Mouse (Mus musculus) C2C12 (cell line): ENCODE data around the gene G6pc3. TPM values are rescaled to one million over a fixed set of nuclear protein-coding genes. Genes with fewer than 3 reads are reported as not detected.

Source experiments
- H3K27me3 ChIP-seq: one replicate; pipeline ENCODE4 v1.6.1; 2011; ENCODE audit not compliant: control insufficient read depth, insufficient read depth, insufficient read length
- H3K36me3 ChIP-seq: one replicate; pipeline ENCODE4 v1.6.1; 2011; ENCODE audit not compliant: control insufficient read depth, insufficient read depth
- H3K4me3 ChIP-seq: one replicate; pipeline ENCODE4 v1.5.1; 2011; ENCODE audit warnings: mild to moderate bottlenecking, control low read depth; ENCODE audit not compliant: poor library complexity, insufficient read depth, severe bottlenecking
- H3K79me2 ChIP-seq: one replicate; pipeline ENCODE4 v1.6.1; 2011; ENCODE audit not compliant: control insufficient read depth, insufficient read depth
- H3K79me3 ChIP-seq: one replicate; pipeline ENCODE4 v1.6.1; 2011; ENCODE audit warnings: low read depth, control low read depth
- H3ac ChIP-seq: one replicate; pipeline ENCODE3; 2011; ENCODE audit warnings: low read depth; ENCODE audit not compliant: control insufficient read depth, insufficient read length
- CEBPB ChIP-seq: IDR thresholded peaks from one replicate; pipeline ENCODE4 v1.6.1; 2011; ENCODE audit warnings: low read depth, mild to moderate bottlenecking, control low read depth, moderate library complexity
- CTCF ChIP-seq: IDR thresholded peaks from one replicate; pipeline ENCODE4 v1.5.1; 2011; ENCODE audit not compliant: control insufficient read depth, insufficient read depth, insufficient read length
- FOSL1 ChIP-seq: IDR thresholded peaks from one replicate; pipeline ENCODE4 v1.8.0; 2011; ENCODE audit warnings: mild to moderate bottlenecking, low read length; ENCODE audit not compliant: poor library complexity, insufficient read depth, severe bottlenecking
- MAX ChIP-seq: IDR thresholded peaks from one replicate; pipeline ENCODE4 v1.6.1; 2011; ENCODE audit warnings: mild to moderate bottlenecking, control low read depth
- MYOD1 ChIP-seq: IDR thresholded peaks from one replicate; pipeline ENCODE4 v1.6.1; 2011; ENCODE audit warnings: low read depth; ENCODE audit not compliant: control insufficient read depth, insufficient read length
- MYOG ChIP-seq: IDR thresholded peaks from one replicate; pipeline ENCODE4 v1.6.1; 2011; ENCODE audit not compliant: control insufficient read depth, insufficient read length; ENCODE audit errors: extremely low read depth
- USF1 ChIP-seq: IDR thresholded peaks from one replicate; pipeline ENCODE4 v1.6.1; 2011; ENCODE audit warnings: low read depth, mild to moderate bottlenecking, control low read depth, moderate library complexity
- polyA plus RNA-seq: library from polyadenylated mRNA; unstranded; fragments of >200 nt; fragmentation: generic; extraction: Trizol; gene quantifications from one replicate; pipeline ENCODE4 v1.2.1, GENCODE M21; 2012; ENCODE audit warnings: missing spikeins

Gene G6pc3
- polyA plus RNA-seq, 1 experiment: 40.4 TPM

- no peak overlapping the region for H3K4me3 ChIP-seq
- TF ChIP-seq CTCF (no peak), MYOG (no peak), MYOD1 (no peak), FOSL1 (no peak)
These were observed 22.5 kb downstream of the G6pc3 start for GRCm38 (mm10) chr11:102211936-102212341.

GRCm38 (mm10) chr11:102214430-102215156, 25.2 kb downstream of the G6pc3 start:
- Histone ChIP-seq H3K4me3 (no peak overlapping the region), H3K36me3 (no peaks in the 10 kb centered on the region), H3K27me3 (no peaks in the 10 kb centered on the region), H3K79me3 (peaks cover 41% of the 10 kb centered on the region), H3K79me2 (peaks cover 85% of the 10 kb centered on the region), H3ac (no peak overlapping the region)
- TF ChIP-seq MYOG: no peak
- TF ChIP-seq FOSL1: no peak
- peak; percentile 73 for TF ChIP-seq MYOD1
- TF ChIP-seq CEBPB: no peak
- TF ChIP-seq CTCF: no peak
- no peak for TF ChIP-seq USF1

More at GRCm38 (mm10) chr11:102211936-102212341, 22.5 kb downstream of the G6pc3 start:
- Histone ChIP-seq H3K36me3 (no peaks in the 10 kb centered on the region), H3K79me2 (peaks cover 72% of the 10 kb centered on the region), H3K79me3 (peaks cover 29% of the 10 kb centered on the region), H3K27me3 (no peaks in the 10 kb centered on the region), H3ac (no peak overlapping the region)

DNA sequence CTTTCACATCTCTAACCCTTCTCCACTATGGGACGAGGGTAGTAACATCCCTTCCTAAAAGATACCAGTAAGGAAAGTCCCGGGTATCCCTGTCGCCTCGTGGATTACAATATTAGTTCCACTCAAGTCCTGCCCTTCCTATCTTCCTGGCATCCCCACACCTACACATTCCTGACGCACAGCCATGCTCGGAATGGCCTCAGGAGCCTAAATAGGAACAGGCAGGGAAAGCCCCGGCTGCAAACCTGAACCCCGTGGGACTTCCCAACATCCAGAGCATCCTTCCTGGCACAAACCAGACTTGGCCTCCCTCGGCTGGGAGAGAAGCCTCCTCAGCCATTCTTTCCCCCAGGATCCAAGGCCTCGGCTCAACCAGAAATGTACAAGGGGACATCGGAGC, 26.1 kb downstream of the G6pc3 start:
- no peak overlapping the region for H3K4me3 ChIP-seq

GRCm38 (mm10) chr11:102216056-102216885, 26.9 kb downstream of the G6pc3 start:
- H3K27me3 ChIP-seq: no peaks in the 10 kb centered on the region
- H3ac ChIP-seq: no peak overlapping the region
- peak overlapping the region; percentile 19 for H3K4me3 ChIP-seq
- TF ChIP-seq CEBPB: no peak
- TF ChIP-seq FOSL1: peak; percentile 16
- TF ChIP-seq USF1: no peak
- TF ChIP-seq MYOD1: no peak
- no peak for TF ChIP-seq MYOG
- TF ChIP-seq CTCF: no peak
- peak; percentile 18 for TF ChIP-seq MAX
- H3K79me3 ChIP-seq: peaks cover 41% of the 10 kb centered on the region
- H3K36me3 ChIP-seq: no peaks in the 10 kb centered on the region
- peaks cover 70% of the 10 kb centered on the region for H3K79me2 ChIP-seq

More for the DNA sequence above, 26.1 kb downstream of the G6pc3 start:
- Histone ChIP-seq H3K79me2 (peaks cover 78% of the 10 kb centered on the region), H3ac (peak overlapping the region; percentile 22), H3K36me3 (no peaks in the 10 kb centered on the region), H3K27me3 (no peaks in the 10 kb centered on the region), H3K79me3 (peaks cover 41% of the 10 kb centered on the region)
- no peak for TF ChIP-seq USF1
- TF ChIP-seq MYOD1: no peak
- no peak for TF ChIP-seq MAX
- TF ChIP-seq CEBPB: no peak
- TF ChIP-seq MYOG: no peak
- no peak for TF ChIP-seq FOSL1
- no peak for TF ChIP-seq CTCF

- H3K79me3 ChIP-seq: peaks cover 38% of the 10 kb centered on the region
- TF ChIP-seq CTCF (no peak), MYOD1 (no peak), MYOG (no peak)
- peaks cover 65% of the 10 kb centered on the region for H3K79me2 ChIP-seq
- H3ac ChIP-seq: no peak overlapping the region
- no peaks in the 10 kb centered on the region for H3K27me3 ChIP-seq
- no peaks in the 10 kb centered on the region for H3K36me3 ChIP-seq
- no peak overlapping the region for H3K4me3 ChIP-seq
These were observed 27.4 kb downstream of the G6pc3 start for GRCm38 (mm10) chr11:102216886-102217240.
